Mouse (Mus musculus): ENCODE measurements around the gene Slc35g2.
A peak's percentile ranks its signal among the peaks of the same experiment; 100 is the strongest.

DNA sequence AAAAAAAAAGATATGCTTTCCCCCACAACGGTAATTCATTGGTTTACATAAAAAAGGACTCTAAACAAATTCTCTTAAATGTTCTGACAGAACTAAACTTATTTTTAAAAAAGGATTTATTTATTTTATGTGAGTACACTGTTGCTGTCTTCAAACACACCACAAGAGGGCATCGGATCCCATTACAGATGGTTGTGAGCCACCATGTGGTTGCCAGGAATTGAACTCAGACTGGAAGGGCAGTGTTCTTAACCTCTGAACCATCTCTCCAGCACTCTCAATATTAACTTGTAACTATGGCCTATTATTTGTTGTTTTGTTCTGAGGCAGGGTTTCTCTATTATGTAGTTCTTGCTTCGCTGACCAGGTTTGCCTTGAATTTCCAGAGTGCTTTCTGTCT, 50.9 kb downstream of the Slc35g2 start:
- TF ChIP-seq CTCF (IDR thresholded peaks at IDR 0.05; ENCODE audit: insufficient read depth, low read length) (peak; percentile 27; the same call in 1 of the 2 replicates), POLR2A (IDR thresholded peaks at IDR 0.05; ENCODE audit: borderline replicate concordance, extremely low read depth, low read depth, low read length) (no peak)

All from lung, adult 2 months (tissue).